Mouse (Mus musculus) MEL (cell line): ENCODE measurements around the gene Gm29609. TPM values are rescaled to one million over a fixed set of nuclear protein-coding genes. Genes with fewer than 3 reads are reported as not detected.

Experiments
- DNase-seq: peaks from one replicate; pipeline ENCODE4 v3.0.0; 2011; ENCODE audit warnings: low read depth, low spot score
- H3K27ac ChIP-seq: 2 replicates; pipeline ENCODE4 v1.5.1; 2012; ENCODE audit warnings: low read depth, mild to moderate bottlenecking, control low read depth, low read length, moderate library complexity; ENCODE audit not compliant: control insufficient read depth
- H3K27me3 ChIP-seq, 2 experiments: fragments of 150-350 bp in 1 of 2; sonication (generic) in 1 of 2; 2 replicates each; pipeline ENCODE4 v1.6.1; 2012; ENCODE audit warnings: low read length in 2 of 2, mild to moderate bottlenecking in 2 of 2, improper control_type of control experiment in 1 of 2, moderate library complexity in 1 of 2; ENCODE audit not compliant: insufficient read depth in 2 of 2, control insufficient read depth in 1 of 2
- H3K36me3 ChIP-seq, 2 experiments: 2 replicates each; pipeline ENCODE4 v1.6.1; 2012 to 2014; ENCODE audit warnings: low read length in 2 of 2, improper control_type of control experiment in 1 of 2, inconsistent platforms in 1 of 2, mild to moderate bottlenecking in 1 of 2; ENCODE audit not compliant: insufficient read depth in 2 of 2, control insufficient read depth in 1 of 2
- H3K4me1 ChIP-seq, 2 experiments: fragments of 150-350 bp in 1 of 2; sonication (generic) in 1 of 2; 2 replicates each; pipeline ENCODE4 v1.6.1; 2012; ENCODE audit warnings: low read length in 2 of 2, improper control_type of control experiment in 1 of 2, mild to moderate bottlenecking in 1 of 2; ENCODE audit not compliant: insufficient read depth in 2 of 2, control insufficient read depth in 1 of 2
- H3K4me3 ChIP-seq, 2 experiments: fragments of 150-350 bp in 1 of 2; sonication (generic) in 1 of 2; 2 replicates each; pipeline ENCODE4 v1.5.1; 2012; ENCODE audit warnings: low read depth in 2 of 2, low read length in 2 of 2, mild to moderate bottlenecking in 2 of 2, moderate library complexity in 2 of 2, control low read depth in 1 of 2, improper control_type of control experiment in 1 of 2; ENCODE audit not compliant: control insufficient read depth in 1 of 2, insufficient read depth in 1 of 2
- H3K79me2 ChIP-seq: 2 replicates; pipeline ENCODE4 v1.6.1; 2012; ENCODE audit warnings: mild to moderate bottlenecking, low read length, moderate library complexity; ENCODE audit not compliant: control insufficient read depth, poor library complexity, insufficient read depth
- H3K9ac ChIP-seq: 2 replicates; pipeline ENCODE4 v1.6.1; 2012; ENCODE audit warnings: low read depth, mild to moderate bottlenecking, control low read depth, low read length, moderate library complexity; ENCODE audit not compliant: control insufficient read depth, poor library complexity, severe bottlenecking
- H3K9me3 ChIP-seq: fragments of 150-350 bp; sonication (generic); replicated peaks from 2 replicates; pipeline ENCODE4 v1.6.1; 2012; ENCODE audit warnings: mild to moderate bottlenecking, low read length, improper control_type of control experiment, moderate library complexity; ENCODE audit not compliant: insufficient read depth
- BHLHE40 ChIP-seq: IDR thresholded peaks from 2 replicates; pipeline ENCODE4 v1.6.1; 2012; ENCODE audit warnings: low read depth, mild to moderate bottlenecking, inconsistent platforms, low read length, improper control_type of control experiment, borderline replicate concordance
- POLR2A ChIP-seq, 2 experiments: IDR thresholded peaks; 2 replicates each; pipeline ENCODE4 v1.6.1; 2011 to 2012; ENCODE audit warnings: low read length in 2 of 2, mild to moderate bottlenecking in 2 of 2, control low read depth in 1 of 2, improper control_type of control experiment in 1 of 2, low read depth in 1 of 2, moderate library complexity in 1 of 2; ENCODE audit not compliant: control insufficient read depth in 1 of 2, insufficient read depth in 1 of 2, poor library complexity in 1 of 2
- RAD21 ChIP-seq: IDR thresholded peaks from 2 replicates; pipeline ENCODE4 v1.6.1; 2011; ENCODE audit warnings: mild to moderate bottlenecking, low read depth, low read length, improper control_type of control experiment
- USF2 ChIP-seq, 2 experiments: IDR thresholded peaks; 2 replicates each; pipeline ENCODE4 v1.6.1; 2011 to 2012; ENCODE audit warnings: improper control_type of control experiment in 2 of 2, low read length in 2 of 2, borderline replicate concordance in 1 of 2, inconsistent platforms in 1 of 2, low read depth in 1 of 2, mild to moderate bottlenecking in 1 of 2; ENCODE audit not compliant: insufficient read depth in 1 of 2
- polyA plus RNA-seq, 2 experiments: library from polyadenylated mRNA; stranded (reverse) in 1 of 2; unstranded in 1 of 2; fragments of >175 nt in 1 of 2; fragments of >200 nt in 1 of 2; gene quantifications; 2 replicates each; pipeline versions ENCODE4 v1.2.1 to v1.2.4; 2012; ENCODE audit warnings: low replicate concordance in 2 of 2, low read depth in 1 of 2; ENCODE audit not compliant: insufficient read length in 2 of 2, insufficient read depth in 1 of 2, missing spikeins in 1 of 2
- total RNA-seq: library from RNA; depleted of rRNA; stranded (reverse); fragments of 300-350 nt; gene quantifications from 2 replicates; pipeline ENCODE4 v1.2.3, GENCODE M21; 2012; rRNA removed

The Gm29609 gene
- total and polyA plus RNA-seq, 3 experiments = 5.0 to 6.4 TPM; not detected in 1

- H3K9ac ChIP-seq = 0 out of 2 replicates have a peak overlapping the region, but pooled peaks have one; percentile 15
- no peak for TF ChIP-seq RAD21
- 0 out of 4 replicates have a peak, but pooled peaks of 1 of the 2 experiments have one; percentile 32 for TF ChIP-seq POLR2A (IDR thresholded peaks at IDR 0.05; ENCODE audit: control insufficient read depth in 1 of 2, insufficient read depth in 1 of 2, low read depth in 1 of 2, low read length in 2 of 2, poor library complexity in 1 of 2)
- TF ChIP-seq USF2 (IDR thresholded peaks at IDR 0.05; ENCODE audit: borderline replicate concordance in 1 of 2, insufficient read depth in 1 of 2, low read depth in 1 of 2, low read length in 2 of 2) = no peak
- peak; percentile 50; the same call in 1 of the 2 replicates for TF ChIP-seq BHLHE40
- no peaks in the 10 kb centered on the region for H3K79me2 ChIP-seq
- no peaks in the 10 kb centered on the region for H3K36me3 ChIP-seq
- peaks cover 7 to 12% of the 10 kb centered on the region in 2 experiments for H3K27me3 ChIP-seq
- H3K4me3 ChIP-seq = peak overlapping the region; percentile 7 to 34; a peak in 3 of 4 replicates
- H3K27ac ChIP-seq = no peak overlapping the region
- no peaks in the 10 kb centered on the region for H3K9me3 ChIP-seq
- peak; percentile 65 for DNase-seq
- no peaks in the 10 kb centered on the region for H3K4me1 ChIP-seq
Observed at GRCm38 (mm10) chr5:31094799-31095691, 84.7 kb downstream of the Gm29609 start.

Other genes starting within 250 kb of the Gm29609 start
- not detected in 2 replicates for gene Cgref1, start 234.3 kb downstream of the Gm29609 start, total RNA-seq
- gene Cgref1, start 234.3 kb downstream of the Gm29609 start, polyA plus RNA-seq = 1 to 10 TPM in 1 of 2 experiments, not detected in 1; 1.4 TPM
- gene Preb, start 219.6 kb downstream of the Gm29609 start, total RNA-seq = 141 and 143 TPM in 2 replicates
- 100 to 1,000 TPM in 1 of 2 experiments, not detected in 1; 247 TPM for gene Preb, start 219.6 kb downstream of the Gm29609 start, polyA plus RNA-seq
- 0.03 and 0.08 TPM in 2 replicates for gene Tcf23, start 211.2 kb downstream of the Gm29609 start, total RNA-seq
- under 1 TPM in 1 of 2 experiments, not detected in 1; 0.07 TPM for gene Tcf23, start 211.2 kb downstream of the Gm29609 start, polyA plus RNA-seq
- 31.7 and 37.2 TPM in 2 replicates for gene Atraid, start 131.6 kb downstream of the Gm29609 start, total RNA-seq
- gene Atraid, start 131.6 kb downstream of the Gm29609 start, polyA plus RNA-seq = 10 to 100 TPM in 1 of 2 experiments, not detected in 1; 58.0 TPM
- gene Slc5a6, start 131.0 kb downstream of the Gm29609 start, total RNA-seq = 25.6 and 34.5 TPM in 2 replicates
- 10 to 100 TPM in 1 of 2 experiments, not detected in 1; 41.7 TPM for gene Slc5a6, start 131.0 kb downstream of the Gm29609 start, polyA plus RNA-seq
- gene Cad, start 125.1 kb downstream of the Gm29609 start, total RNA-seq = 213 and 228 TPM in 2 replicates
- 100 to 1,000 TPM; 254 to 383 TPM for gene Cad, start 125.1 kb downstream of the Gm29609 start, polyA plus RNA-seq
- gene Dnajc5g, start 73.6 kb downstream of the Gm29609 start, total RNA-seq = not detected in 2 replicates
- gene Dnajc5g, start 73.6 kb downstream of the Gm29609 start, polyA plus RNA-seq = not detected
- not detected in 2 replicates for gene Slc30a3, start 71.7 kb downstream of the Gm29609 start, total RNA-seq
- gene Slc30a3, start 71.7 kb downstream of the Gm29609 start, polyA plus RNA-seq = not detected
- gene Trim54, start 63.2 kb downstream of the Gm29609 start, total RNA-seq = not detected in 2 replicates
- gene Trim54, start 63.2 kb downstream of the Gm29609 start, polyA plus RNA-seq = not detected
- gene Ucn, start 41.1 kb downstream of the Gm29609 start, total RNA-seq = not detected in 2 replicates
- gene Ucn, start 41.1 kb downstream of the Gm29609 start, polyA plus RNA-seq = not detected
- gene Mpv17, start 25.7 kb downstream of the Gm29609 start, total RNA-seq = 25.4 and 25.8 TPM in 2 replicates
- gene Mpv17, start 25.7 kb downstream of the Gm29609 start, polyA plus RNA-seq = 10 to 100 TPM in 1 of 2 experiments, not detected in 1; 49.9 TPM
- gene Gtf3c2, start 233 bp upstream of the Gm29609 start, total RNA-seq = 46.7 and 50.9 TPM in 2 replicates
- gene Gtf3c2, start 233 bp upstream of the Gm29609 start, polyA plus RNA-seq = 100 to 1,000 TPM in 1 of 2 experiments, not detected in 1; 129 TPM
- gene Snx17, start 13.3 kb upstream of the Gm29609 start, total RNA-seq = 67.3 and 85.1 TPM in 2 replicates
- 10 to 100 TPM in 1 of 2 experiments, not detected in 1; 85.6 TPM for gene Snx17, start 13.3 kb upstream of the Gm29609 start, polyA plus RNA-seq
- 126 and 151 TPM in 2 replicates for gene Eif2b4, start 13.5 kb upstream of the Gm29609 start, total RNA-seq
- 100 to 1,000 TPM in 1 of 2 experiments, not detected in 1; 282 TPM for gene Eif2b4, start 13.5 kb upstream of the Gm29609 start, polyA plus RNA-seq
- gene Zfp513, start 22.4 kb upstream of the Gm29609 start, total RNA-seq = 6.0 and 7.0 TPM in 2 replicates
- 10 to 100 TPM in 1 of 2 experiments, not detected in 1; 15.2 TPM for gene Zfp513, start 22.4 kb upstream of the Gm29609 start, polyA plus RNA-seq
- 374 and 408 TPM in 2 replicates for gene Ppm1g, start 40.8 kb upstream of the Gm29609 start, total RNA-seq
- gene Ppm1g, start 40.8 kb upstream of the Gm29609 start, polyA plus RNA-seq = 100 to 1,000 TPM; 169 to 639 TPM
- 40.5 and 42.0 TPM in 2 replicates for gene Nrbp1, start 61.0 kb upstream of the Gm29609 start, total RNA-seq
- gene Nrbp1, start 61.0 kb upstream of the Gm29609 start, polyA plus RNA-seq = 10 to 100 TPM in 1 of 2 experiments, not detected in 1; 55.2 TPM
- not detected in 2 replicates for gene Gm9970, start 61.3 kb upstream of the Gm29609 start, total RNA-seq
- under 1 TPM in 1 of 2 experiments, not detected in 1; 0.24 TPM for gene Gm9970, start 61.3 kb upstream of the Gm29609 start, polyA plus RNA-seq
- 1.2 and 1.3 TPM in 2 replicates for gene Krtcap3, start 71.8 kb upstream of the Gm29609 start, total RNA-seq
- 1 to 10 TPM in 1 of 2 experiments, not detected in 1; 3.3 TPM for gene Krtcap3, start 71.8 kb upstream of the Gm29609 start, polyA plus RNA-seq
- 13.5 and 15.3 TPM in 2 replicates for gene Ift172, start 111.2 kb upstream of the Gm29609 start, total RNA-seq
- gene Ift172, start 111.2 kb upstream of the Gm29609 start, polyA plus RNA-seq = 10 to 100 TPM in 1 of 2 experiments, not detected in 1; 21.8 TPM
- gene Fndc4, start 116.2 kb upstream of the Gm29609 start, total RNA-seq = not detected in 2 replicates
- gene Fndc4, start 116.2 kb upstream of the Gm29609 start, polyA plus RNA-seq = under 1 TPM in 1 of 2 experiments, not detected in 1; 0.32 TPM
- gene Gckr, start 117.5 kb upstream of the Gm29609 start, total RNA-seq = 0.04 TPM in 1 of 2 replicates, not detected in the other
- under 1 TPM in 1 of 2 experiments, not detected in 1; 0.19 TPM for gene Gckr, start 117.5 kb upstream of the Gm29609 start, polyA plus RNA-seq